Mouse (Mus musculus): Measurements from ENCODE around the gene Gm28308. TPM values are rescaled to one million over a fixed set of nuclear protein-coding genes. Genes with fewer than 3 reads are reported as not detected.

Gene Gm28308
- polyA plus RNA-seq, 1 experiment from 2014 or later = not detected

GRCm38 (mm10) chr6:52208868-52209684 lies 4.1 kb downstream of the Gm28308 start:
- Histone ChIP-seq H3K36me3 (no peaks in the 10 kb centered on the region), H3K9me3 (no peaks in the 10 kb centered on the region), H3K4me1 (peaks cover 39% of the 10 kb centered on the region), H3K27me3 (ENCODE audit: insufficient read depth, poor library complexity, severe bottlenecking) (peaks cover 100% of the 10 kb centered on the region), H3K27ac (no peak overlapping the region), H3K4me3 (peak overlapping the region; percentile 39)
- DNase-seq (ENCODE audit: low spot score) = peak; percentile 71
- WGBS = 4% methylated on average over 18 of the region's 18 CpGs

GRCm38 (mm10) chr6:52208072-52208867 lies 4.9 kb downstream of the Gm28308 start, which contains the start of gene Hoxa6:
Gene Hoxa6 (minus strand): TSS chr6:52208722.
- peak; percentile 75 for DNase-seq (ENCODE audit: low spot score)
- WGBS = 1% methylated on average over 47 of the region's 47 CpGs
- Histone ChIP-seq H3K9me3 (no peaks in the 10 kb centered on the region), H3K4me1 (peaks cover 47% of the 10 kb centered on the region), H3K4me3 (peak within 1 kb of the TSS; percentile 39), H3K27me3 (ENCODE audit: insufficient read depth, poor library complexity, severe bottlenecking) (peaks cover 100% of the 10 kb centered on the region), H3K36me3 (no peaks in the 10 kb centered on the region), H3K27ac (no peak within 1 kb of the TSS)

DNA sequence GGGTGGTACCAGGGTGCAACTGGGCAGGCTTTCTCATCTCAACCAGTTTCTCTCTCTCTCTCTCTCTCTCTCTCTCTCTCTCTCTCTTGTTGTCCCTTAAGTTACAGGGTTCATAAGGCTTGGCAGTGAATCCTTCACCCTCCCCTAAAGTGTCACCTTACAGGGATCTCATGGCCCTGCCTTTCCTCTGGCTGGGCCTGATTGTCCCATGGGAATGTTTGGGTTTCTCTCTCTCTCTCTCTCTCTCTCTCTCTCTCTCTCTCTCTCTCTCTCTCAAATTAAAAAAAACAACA lies 5.5 kb downstream of the Gm28308 start:
- Histone ChIP-seq H3K27me3 (ENCODE audit: insufficient read depth, poor library complexity, severe bottlenecking) (peaks cover 100% of the 10 kb centered on the region), H3K4me1 (peaks cover 44% of the 10 kb centered on the region)

GRCm38 (mm10) chr6:52206882-52207683 lies 6.1 kb downstream of the Gm28308 start:
- H3K27me3 ChIP-seq (ENCODE audit: insufficient read depth, poor library complexity, severe bottlenecking) = peaks cover 100% of the 10 kb centered on the region
- no peak overlapping the region for H3K27ac ChIP-seq
- H3K36me3 ChIP-seq = no peaks in the 10 kb centered on the region
- 4% methylated on average over 4 of the region's 4 CpGs for WGBS
- H3K4me3 ChIP-seq = no peak overlapping the region
- H3K4me1 ChIP-seq = peaks cover 42% of the 10 kb centered on the region
- H3K9me3 ChIP-seq = no peaks in the 10 kb centered on the region
- DNase-seq (ENCODE audit: low spot score) = no peak

More for the DNA sequence above, 5.5 kb downstream of the Gm28308 start:
- no peaks in the 10 kb centered on the region for H3K9me3 ChIP-seq
- DNase-seq (ENCODE audit: low spot score) = no peak
- H3K36me3 ChIP-seq = no peaks in the 10 kb centered on the region
- no peak overlapping the region for H3K27ac ChIP-seq
- no peak overlapping the region for H3K4me3 ChIP-seq

DNA sequence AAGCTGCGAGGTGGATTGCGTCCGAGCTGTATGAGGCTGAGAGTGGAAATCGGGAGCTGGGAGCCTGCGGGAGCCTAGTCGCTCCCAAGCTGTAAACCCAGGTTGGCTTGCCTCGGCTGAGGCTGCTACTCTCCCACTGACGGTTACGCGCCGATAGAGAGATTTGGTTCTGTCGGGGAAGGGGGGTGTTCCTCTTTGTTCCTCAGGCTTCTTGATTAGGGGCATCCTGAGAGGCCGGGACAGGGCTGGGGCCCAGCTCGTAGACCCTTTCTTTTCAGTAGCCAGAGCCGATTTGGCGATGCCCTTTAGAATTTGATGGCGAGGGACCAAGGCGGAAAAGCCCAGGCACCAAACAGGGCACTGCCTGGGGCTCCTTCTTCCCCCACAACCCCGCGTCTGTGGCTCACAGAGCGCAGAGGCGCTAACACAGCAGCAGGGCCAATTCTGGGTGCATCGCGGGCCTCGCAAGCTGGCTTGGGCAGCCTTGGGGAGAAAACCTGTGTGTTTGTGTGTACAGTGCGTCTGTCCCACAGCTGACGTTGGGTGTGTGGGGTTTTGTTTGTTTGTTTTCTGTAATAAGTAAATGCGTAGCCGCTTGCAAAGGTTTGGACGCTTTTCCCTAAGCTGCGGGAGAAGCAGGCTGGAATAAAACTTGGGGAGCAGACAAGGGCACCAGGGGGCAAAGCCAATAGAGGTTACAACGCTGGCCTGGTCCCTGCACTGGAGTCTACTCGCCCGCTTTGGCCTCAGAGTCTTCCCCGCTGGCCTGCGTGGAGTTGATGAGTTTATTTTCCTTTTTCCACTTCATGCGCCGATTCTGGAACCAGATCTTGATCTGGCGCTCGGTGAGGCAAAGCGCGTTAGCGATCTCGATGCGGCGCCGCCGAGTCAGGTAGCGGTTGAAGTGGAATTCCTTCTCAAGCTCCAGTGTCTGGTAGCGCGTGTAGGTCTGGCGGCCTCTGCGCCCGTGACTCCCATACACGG lies 7.2 kb downstream of the Gm28308 start:
- H3K27me3 ChIP-seq (ENCODE audit: insufficient read depth, poor library complexity, severe bottlenecking) = peaks cover 100% of the 10 kb centered on the region
- DNase-seq (ENCODE audit: low spot score) = peak; percentile 75
- WGBS = 2% methylated on average over 55 of the region's 55 CpGs
- H3K9me3 ChIP-seq = no peaks in the 10 kb centered on the region
- H3K27ac ChIP-seq = no peak overlapping the region; the same call in 1 of the 2 replicates
- H3K36me3 ChIP-seq = no peaks in the 10 kb centered on the region
- H3K4me3 ChIP-seq = peak overlapping the region; percentile 29; the same call in 1 of the 2 replicates
- peaks cover 33% of the 10 kb centered on the region for H3K4me1 ChIP-seq

DNA sequence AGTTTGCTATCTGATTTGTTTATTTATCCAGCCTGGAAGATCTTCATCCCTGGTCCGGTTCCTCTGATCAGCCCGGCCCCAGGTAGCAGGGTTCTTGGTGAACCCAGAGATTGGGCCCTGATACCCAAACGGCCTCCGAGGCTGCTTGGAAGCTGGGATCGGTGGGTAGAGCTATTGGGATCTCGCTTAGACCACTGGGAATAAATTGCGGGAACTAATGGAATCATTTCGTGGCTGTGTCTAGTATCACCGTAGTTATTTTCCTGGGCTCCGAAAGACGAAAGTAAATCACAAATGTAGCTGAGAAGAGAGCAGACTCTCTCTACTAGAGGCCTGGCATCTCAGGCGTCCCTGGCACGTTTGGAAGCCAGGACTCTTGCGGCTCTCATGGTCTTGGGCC lies 7.9 kb downstream of the Gm28308 start:
- WGBS = 2% methylated on average over 14 of the region's 14 CpGs
- peaks cover 100% of the 10 kb centered on the region for H3K27me3 ChIP-seq (ENCODE audit: insufficient read depth, poor library complexity, severe bottlenecking)
- H3K4me1 ChIP-seq = peaks cover 33% of the 10 kb centered on the region
- H3K36me3 ChIP-seq = no peaks in the 10 kb centered on the region
- H3K9me3 ChIP-seq = no peaks in the 10 kb centered on the region
- no peak for DNase-seq (ENCODE audit: low spot score)
- no peak overlapping the region for H3K27ac ChIP-seq
- no peak overlapping the region for H3K4me3 ChIP-seq

DNA sequence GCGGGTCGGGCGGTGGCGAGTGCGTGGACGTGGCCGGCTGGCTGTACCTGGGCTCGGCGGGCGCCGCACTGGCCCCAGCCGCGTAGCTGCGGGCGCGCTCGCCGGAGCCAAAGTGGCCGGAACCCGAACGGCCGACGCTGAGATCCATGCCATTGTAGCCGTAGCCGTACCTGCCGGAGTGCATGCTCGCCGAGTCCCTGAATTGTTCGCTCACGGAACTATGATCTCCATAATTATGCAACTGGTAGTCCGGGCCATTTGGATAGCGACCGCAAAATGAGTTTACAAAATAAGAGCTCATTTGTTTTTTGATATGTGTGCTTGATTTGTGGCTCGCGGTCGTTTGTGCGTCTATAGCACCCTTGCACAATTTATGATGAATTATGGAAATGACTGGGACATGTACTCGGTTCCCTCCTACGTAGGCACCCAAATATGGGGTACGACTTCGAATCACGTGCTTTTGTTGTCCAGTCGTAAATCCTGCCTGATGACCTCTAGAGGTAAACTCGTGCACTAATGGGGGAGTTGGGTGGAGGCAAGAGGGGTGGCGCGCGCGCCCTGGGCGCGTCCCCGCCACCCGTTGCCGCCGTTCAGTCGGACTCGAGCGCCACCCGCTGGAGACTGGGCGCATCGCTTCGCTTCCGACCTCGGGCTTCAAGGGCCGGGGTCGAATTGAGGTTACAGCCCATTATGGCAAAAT lies 8.9 kb downstream of the Gm28308 start, which contains the start of gene Hoxa5:
Hoxa5 (minus strand) TSS at position 538 of the 703 bp plus-strand sequence.
- Histone ChIP-seq H3K4me3 (peak within 1 kb of the TSS; percentile 64), H3K27me3 (ENCODE audit: insufficient read depth, poor library complexity, severe bottlenecking) (peaks cover 100% of the 10 kb centered on the region), H3K4me1 (peaks cover 33% of the 10 kb centered on the region), H3K9me3 (no peaks in the 10 kb centered on the region), H3K27ac (peak within 1 kb of the TSS; percentile 74), H3K36me3 (no peaks in the 10 kb centered on the region)
- DNase-seq (ENCODE audit: low spot score) = no peak
- WGBS = under 1% methylated on average over 65 of the region's 65 CpGs

- no peaks in the 10 kb centered on the region for H3K9me3 ChIP-seq
- no peaks in the 10 kb centered on the region for H3K36me3 ChIP-seq
- H3K27ac ChIP-seq = peak overlapping the region; percentile 74
- under 1% methylated on average over 46 of the region's 46 CpGs for WGBS
- DNase-seq (ENCODE audit: low spot score) = no peak
- peaks cover 100% of the 10 kb centered on the region for H3K27me3 ChIP-seq (ENCODE audit: insufficient read depth, poor library complexity, severe bottlenecking)
- peak overlapping the region; percentile 64 for H3K4me3 ChIP-seq
- H3K4me1 ChIP-seq = peaks cover 29% of the 10 kb centered on the region
Observed at GRCm38 (mm10) chr6:52203371-52204049, 9.6 kb downstream of the Gm28308 start.

DNA sequence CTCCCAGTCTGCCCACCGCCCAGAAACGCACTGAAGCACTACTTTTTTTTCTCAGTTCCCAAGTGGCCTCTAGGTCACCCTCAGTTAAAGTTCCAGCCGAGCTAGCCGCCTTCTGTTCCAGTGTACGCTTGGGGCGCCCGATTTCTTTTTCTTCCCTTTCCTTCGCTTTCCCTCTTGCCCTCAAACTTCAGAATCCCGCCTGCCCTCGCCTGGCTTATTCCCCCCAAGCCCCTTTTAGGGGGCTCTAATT lies 10.1 kb downstream of the Gm28308 start:
- 0% methylated on average over 10 of the region's 10 CpGs for WGBS
- H3K9me3 ChIP-seq = no peaks in the 10 kb centered on the region
- H3K4me1 ChIP-seq = peaks cover 24% of the 10 kb centered on the region
- peak overlapping the region; percentile 64 for H3K4me3 ChIP-seq
- DNase-seq (ENCODE audit: low spot score) = no peak
- no peaks in the 10 kb centered on the region for H3K36me3 ChIP-seq
- H3K27ac ChIP-seq = peak overlapping the region; percentile 74
- H3K27me3 ChIP-seq (ENCODE audit: insufficient read depth, poor library complexity, severe bottlenecking) = peaks cover 100% of the 10 kb centered on the region

DNA sequence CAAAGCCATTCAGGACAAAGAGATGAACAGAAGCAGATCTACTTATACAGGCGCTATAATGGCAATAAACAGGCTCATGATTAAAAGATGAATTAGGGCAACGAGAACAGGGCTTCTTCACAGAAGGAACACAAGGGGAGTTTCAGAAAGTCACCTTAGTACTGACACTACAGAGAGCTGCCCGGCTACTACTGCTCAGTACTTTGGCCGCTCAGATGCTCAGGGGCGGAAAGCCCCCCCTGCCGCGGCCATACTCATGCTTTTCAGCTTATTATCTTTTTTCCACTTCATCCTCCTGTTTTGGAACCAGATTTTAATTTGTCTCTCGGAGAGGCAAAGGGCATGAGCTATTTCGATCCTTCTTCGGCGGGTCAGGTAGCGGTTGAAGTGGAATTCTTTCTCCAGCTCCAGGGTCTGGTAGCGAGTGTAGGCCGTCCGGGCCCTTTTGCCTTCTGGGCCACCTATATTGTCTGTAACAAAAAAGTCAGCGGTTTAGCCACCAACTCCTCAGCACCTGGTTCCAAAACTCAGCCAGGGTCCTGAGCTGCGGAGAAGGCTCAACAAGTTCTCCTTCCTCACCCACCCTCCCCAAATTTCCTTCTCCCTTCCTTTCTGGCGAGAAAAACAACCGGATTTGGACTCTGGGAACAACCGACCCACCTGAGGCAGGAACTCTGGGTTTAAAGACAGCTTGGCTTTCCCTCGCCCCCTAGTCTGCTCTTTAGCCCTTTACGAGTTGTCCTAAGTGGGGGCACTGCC lies 10.6 kb downstream of the Gm28308 start:
- H3K9me3 ChIP-seq = no peaks in the 10 kb centered on the region
- peaks cover 100% of the 10 kb centered on the region for H3K27me3 ChIP-seq (ENCODE audit: insufficient read depth, poor library complexity, severe bottlenecking)
- DNase-seq (ENCODE audit: low spot score) = no peak
- no peaks in the 10 kb centered on the region for H3K36me3 ChIP-seq
- peak overlapping the region; percentile 64 for H3K4me3 ChIP-seq
- H3K27ac ChIP-seq = peak overlapping the region; percentile 74
- H3K4me1 ChIP-seq = peaks cover 22% of the 10 kb centered on the region
- 2% methylated on average over 22 of the region's 22 CpGs for WGBS

- Histone ChIP-seq H3K36me3 (no peaks in the 10 kb centered on the region), H3K4me3 (no peak overlapping the region), H3K27me3 (ENCODE audit: insufficient read depth, poor library complexity, severe bottlenecking) (peaks cover 100% of the 10 kb centered on the region), H3K4me1 (peaks cover 22% of the 10 kb centered on the region), H3K27ac (no peak overlapping the region), H3K9me3 (no peaks in the 10 kb centered on the region)
- 38% methylated on average over 1 of the region's 1 CpGs for WGBS
- no peak for DNase-seq (ENCODE audit: low spot score)
Observed at GRCm38 (mm10) chr6:52201269-52201668, 11.9 kb downstream of the Gm28308 start.

Data from heart, embryonic 10.5 days (tissue).